Mouse (Mus musculus): ENCODE data around the gene Tinagl1. TPM values are rescaled to one million over a fixed set of nuclear protein-coding genes. Genes with fewer than 3 reads are reported as not detected.

The Tinagl1 gene
- polyA plus RNA-seq, 1 experiment, result 1.6 TPM

GRCm38 (mm10) chr4:130163391-130163861 is 11.5 kb downstream of the Tinagl1 start:
- H3ac ChIP-seq (ENCODE audit: control insufficient read depth, insufficient read length), result no peak overlapping the region
- no peak overlapping the region for H3K4me2 ChIP-seq (ENCODE audit: low read depth)
- H3K36me3 ChIP-seq (ENCODE audit: control insufficient read depth, insufficient read depth), result no peaks in the 10 kb centered on the region
- no peak for TF ChIP-seq USF1 (IDR thresholded peaks at IDR 0.05; ENCODE audit: low read depth)
- TF ChIP-seq TCF3 (IDR thresholded peaks at IDR 0.05; ENCODE audit: insufficient read length, low read depth), result no peak
- no peak for TF ChIP-seq MAX (IDR thresholded peaks at IDR 0.05; ENCODE audit: low read depth)
- no peak for TF ChIP-seq CEBPB (IDR thresholded peaks at IDR 0.05; ENCODE audit: insufficient read depth, poor library complexity, severe bottlenecking)
- no peak for TF ChIP-seq SRF (IDR thresholded peaks at IDR 0.05; ENCODE audit: control insufficient read depth, insufficient read length, low read depth)
- TF ChIP-seq E2F4 (IDR thresholded peaks at IDR 0.05; ENCODE audit: insufficient read depth), result no peak
- TF ChIP-seq TCF12 (IDR thresholded peaks at IDR 0.05; ENCODE audit: insufficient read depth, poor library complexity, severe bottlenecking), result no peak
- TF ChIP-seq POLR2AphosphoS2 (IDR thresholded peaks at IDR 0.05; ENCODE audit: insufficient read length, low read depth), result no peak
- no peak for TF ChIP-seq POLR2A (IDR thresholded peaks at IDR 0.05; ENCODE audit: insufficient read length, low read depth)
- H3K79me2 ChIP-seq (ENCODE audit: control insufficient read depth, insufficient read depth), result no peaks in the 10 kb centered on the region
- no peak overlapping the region for H3K4me3 ChIP-seq
- no peaks in the 10 kb centered on the region for H3K27me3 ChIP-seq (ENCODE audit: control insufficient read depth, insufficient read depth, insufficient read length)

GRCm38 (mm10) chr4:130161349-130161748 is 13.6 kb downstream of the Tinagl1 start:
- Histone ChIP-seq H3K27me3 (ENCODE audit: control insufficient read depth, insufficient read depth, insufficient read length) (peaks cover 7% of the 10 kb centered on the region), H3K4me3 (no peak overlapping the region), H3K79me2 (ENCODE audit: control insufficient read depth, insufficient read depth) (no peaks in the 10 kb centered on the region), H3K36me3 (ENCODE audit: control insufficient read depth, insufficient read depth) (no peaks in the 10 kb centered on the region), H3ac (ENCODE audit: control insufficient read depth, insufficient read length) (no peak overlapping the region), H3K4me2 (ENCODE audit: low read depth) (no peak overlapping the region)
- TF ChIP-seq POLR2AphosphoS2 (IDR thresholded peaks at IDR 0.05; ENCODE audit: insufficient read length, low read depth), result no peak
- no peak for TF ChIP-seq USF1 (IDR thresholded peaks at IDR 0.05; ENCODE audit: low read depth)
- TF ChIP-seq REST (IDR thresholded peaks at IDR 0.05; ENCODE audit: insufficient read depth, insufficient read length), result no peak
- TF ChIP-seq MYOG (IDR thresholded peaks at IDR 0.05; ENCODE audit: control insufficient read depth in 1 of 3, insufficient read depth in 1 of 3, insufficient read length in 2 of 3, low read depth in 2 of 3), result no peak
- no peak for TF ChIP-seq MAX (IDR thresholded peaks at IDR 0.05; ENCODE audit: low read depth)
- no peak for TF ChIP-seq CEBPB (IDR thresholded peaks at IDR 0.05; ENCODE audit: insufficient read depth, poor library complexity, severe bottlenecking)
- TF ChIP-seq TCF12 (IDR thresholded peaks at IDR 0.05; ENCODE audit: insufficient read depth, poor library complexity, severe bottlenecking), result no peak
- TF ChIP-seq E2F4 (IDR thresholded peaks at IDR 0.05; ENCODE audit: insufficient read depth), result no peak
- TF ChIP-seq MYOD1 (IDR thresholded peaks at IDR 0.05; ENCODE audit: control insufficient read depth in 1 of 3, insufficient read length in 2 of 3, low read depth in 2 of 3), result no peak
- no peak for TF ChIP-seq TCF3 (IDR thresholded peaks at IDR 0.05; ENCODE audit: insufficient read length, low read depth)
- TF ChIP-seq SRF (IDR thresholded peaks at IDR 0.05; ENCODE audit: control insufficient read depth, insufficient read length, low read depth), result no peak
- TF ChIP-seq POLR2A (IDR thresholded peaks at IDR 0.05; ENCODE audit: insufficient read length, low read depth), result no peak

DNA sequence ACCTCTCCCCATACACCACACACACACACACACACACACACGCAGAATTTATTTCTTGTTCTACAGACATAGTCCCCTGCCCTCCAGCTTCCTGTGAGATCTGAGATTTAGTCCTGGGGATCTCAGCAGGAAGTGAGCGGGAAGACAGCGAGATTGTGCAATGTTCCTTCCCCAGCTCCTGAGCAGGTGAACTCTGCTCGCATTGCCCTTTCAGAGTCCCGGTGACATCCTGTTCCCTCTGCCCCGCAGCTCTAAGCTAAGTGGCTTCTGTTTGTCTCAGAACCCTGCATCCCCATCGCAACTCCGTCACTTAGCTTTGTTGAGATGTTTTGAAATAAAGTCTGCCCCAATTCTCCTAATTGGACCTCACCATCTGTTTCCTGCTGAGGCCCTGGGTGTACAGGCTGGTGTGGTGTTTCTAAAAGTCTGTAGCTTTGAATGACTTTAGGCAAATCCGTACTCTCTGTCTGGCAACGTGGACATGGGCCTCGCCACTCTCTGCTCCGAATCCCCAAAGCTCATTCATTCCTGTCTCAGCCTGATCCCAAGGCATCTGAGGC is 18.0 kb downstream of the Tinagl1 start:
- TF ChIP-seq POLR2A (IDR thresholded peaks at IDR 0.05; ENCODE audit: insufficient read length, low read depth) (no peak), MYOD1 (IDR thresholded peaks at IDR 0.05; ENCODE audit: control insufficient read depth in 1 of 3, insufficient read length in 2 of 3, low read depth in 2 of 3) (no peak), USF1 (IDR thresholded peaks at IDR 0.05; ENCODE audit: low read depth) (no peak), REST (IDR thresholded peaks at IDR 0.05; ENCODE audit: insufficient read depth, insufficient read length) (no peak), TCF12 (IDR thresholded peaks at IDR 0.05; ENCODE audit: insufficient read depth, poor library complexity, severe bottlenecking) (no peak), POLR2AphosphoS2 (IDR thresholded peaks at IDR 0.05; ENCODE audit: insufficient read length, low read depth) (no peak), SRF (IDR thresholded peaks at IDR 0.05; ENCODE audit: control insufficient read depth, insufficient read length, low read depth) (no peak), MAX (IDR thresholded peaks at IDR 0.05; ENCODE audit: low read depth) (no peak), MYOG (IDR thresholded peaks at IDR 0.05; ENCODE audit: control insufficient read depth in 1 of 3, insufficient read depth in 1 of 3, insufficient read length in 2 of 3, low read depth in 2 of 3) (no peak), E2F4 (IDR thresholded peaks at IDR 0.05; ENCODE audit: insufficient read depth) (no peak), CEBPB (IDR thresholded peaks at IDR 0.05; ENCODE audit: insufficient read depth, poor library complexity, severe bottlenecking) (no peak), TCF3 (IDR thresholded peaks at IDR 0.05; ENCODE audit: insufficient read length, low read depth) (no peak)
- peaks cover 19% of the 10 kb centered on the region for H3K27me3 ChIP-seq (ENCODE audit: control insufficient read depth, insufficient read depth, insufficient read length)
- no peak overlapping the region for H3ac ChIP-seq (ENCODE audit: control insufficient read depth, insufficient read length)
- H3K36me3 ChIP-seq (ENCODE audit: control insufficient read depth, insufficient read depth), result no peaks in the 10 kb centered on the region
- H3K4me2 ChIP-seq (ENCODE audit: low read depth), result no peak overlapping the region
- H3K79me2 ChIP-seq (ENCODE audit: control insufficient read depth, insufficient read depth), result no peaks in the 10 kb centered on the region
- H3K4me3 ChIP-seq, result no peak overlapping the region

DNA sequence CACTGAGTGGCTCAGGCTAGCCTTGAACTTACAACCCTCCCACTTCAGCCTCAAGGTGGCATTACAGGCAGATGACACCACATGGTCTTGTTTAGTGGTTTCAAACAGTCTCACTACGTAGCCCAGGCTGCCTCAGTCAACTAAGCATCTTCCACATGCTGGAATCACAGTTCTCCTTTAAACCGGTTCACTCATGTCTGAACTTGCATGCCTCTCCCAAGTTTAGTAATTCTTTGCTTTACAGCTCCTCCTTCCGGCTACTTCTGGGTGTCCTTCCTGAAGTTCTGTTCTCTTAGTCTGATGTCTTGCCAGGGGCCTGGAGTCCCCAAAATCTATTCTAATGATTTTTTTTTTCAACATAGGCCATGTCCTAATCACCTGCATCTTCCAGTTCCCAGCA is 20.7 kb downstream of the Tinagl1 start:
- Histone ChIP-seq H3ac (ENCODE audit: control insufficient read depth, insufficient read length) (no peak overlapping the region), H3K36me3 (ENCODE audit: control insufficient read depth, insufficient read depth) (no peaks in the 10 kb centered on the region), H3K79me2 (ENCODE audit: control insufficient read depth, insufficient read depth) (no peaks in the 10 kb centered on the region), H3K4me2 (ENCODE audit: low read depth) (no peak overlapping the region), H3K4me3 (no peak overlapping the region), H3K27me3 (ENCODE audit: control insufficient read depth, insufficient read depth, insufficient read length) (peaks cover 34% of the 10 kb centered on the region)
- TF ChIP-seq MYOG (IDR thresholded peaks at IDR 0.05; ENCODE audit: control insufficient read depth in 1 of 3, insufficient read depth in 1 of 3, insufficient read length in 2 of 3, low read depth in 2 of 3) (no peak), MYOD1 (IDR thresholded peaks at IDR 0.05; ENCODE audit: control insufficient read depth in 1 of 3, insufficient read length in 2 of 3, low read depth in 2 of 3) (no peak), CEBPB (IDR thresholded peaks at IDR 0.05; ENCODE audit: insufficient read depth, poor library complexity, severe bottlenecking) (no peak), E2F4 (IDR thresholded peaks at IDR 0.05; ENCODE audit: insufficient read depth) (no peak), TCF3 (IDR thresholded peaks at IDR 0.05; ENCODE audit: insufficient read length, low read depth) (no peak), SRF (IDR thresholded peaks at IDR 0.05; ENCODE audit: control insufficient read depth, insufficient read length, low read depth) (no peak), TCF12 (IDR thresholded peaks at IDR 0.05; ENCODE audit: insufficient read depth, poor library complexity, severe bottlenecking) (no peak), REST (IDR thresholded peaks at IDR 0.05; ENCODE audit: insufficient read depth, insufficient read length) (no peak)
